Mouse (Mus musculus) limb, embryonic 14.5 days (tissue): ENCODE data around the gene Bloc1s4. TPM values are rescaled to one million over a fixed set of nuclear protein-coding genes. Genes with fewer than 3 reads are reported as not detected.

Experiments used
- ATAC-seq: fragments of 200-750 bp; cut with Nextera tagmentation; 2 replicates; pipeline ENCODE4 v1.8.0; 2017; ENCODE audit warnings: low read depth, moderate number of reproducible peaks, moderate TSS enrichment; ENCODE audit not compliant: low FRiP score
- DNase-seq: peaks from one replicate; pipeline ENCODE4 v3.0.0-alpha.2; 2015; ENCODE audit warnings: low spot score
- H3K27ac ChIP-seq: fragments of 300-500 bp; sonication (generic); replicated peaks from 2 replicates; pipeline ENCODE4 v1.5.1; 2014; ENCODE audit warnings: low read depth, mild to moderate bottlenecking, low read length, moderate library complexity, mixed read lengths
- H3K27me3 ChIP-seq: fragments of 300-500 bp; sonication (generic); 2 replicates; pipeline ENCODE4 v1.6.1; 2014; ENCODE audit warnings: low read length, mixed read lengths; ENCODE audit not compliant: control insufficient read depth, insufficient read depth
- H3K36me3 ChIP-seq: fragments of 300-500 bp; sonication (generic); 2 replicates; pipeline ENCODE4 v1.6.1; 2014; ENCODE audit warnings: mild to moderate bottlenecking, low read length, moderate library complexity, mixed read lengths; ENCODE audit not compliant: control insufficient read depth, insufficient read depth
- H3K4me1 ChIP-seq: fragments of 300-500 bp; sonication (generic); 2 replicates; pipeline ENCODE4 v1.6.1; 2014; ENCODE audit warnings: antibody characterized with exemption, low read length, mixed read lengths; ENCODE audit not compliant: control insufficient read depth, insufficient read depth
- H3K4me2 ChIP-seq: fragments of 300-500 bp; sonication (generic); replicated peaks from 2 replicates; pipeline ENCODE4 v1.6.1; 2014; ENCODE audit warnings: low read depth, mild to moderate bottlenecking, low read length, moderate library complexity; ENCODE audit not compliant: severe bottlenecking
- H3K4me3 ChIP-seq: fragments of 300-500 bp; sonication (generic); replicated peaks from 2 replicates; pipeline ENCODE4 v1.5.1; 2014; ENCODE audit warnings: low read length
- H3K9ac ChIP-seq: fragments of 300-500 bp; sonication (generic); 2 replicates; pipeline ENCODE4 v1.6.1; 2014; ENCODE audit warnings: mild to moderate bottlenecking, low read depth, low read length, moderate library complexity; ENCODE audit not compliant: severe bottlenecking
- H3K9me3 ChIP-seq: fragments of 300-500 bp; sonication (generic); 2 replicates; pipeline ENCODE4 v1.6.1; 2016; ENCODE audit warnings: low read length; ENCODE audit not compliant: control insufficient read depth
- POLR2A ChIP-seq: fragments of 200-500 bp; IDR thresholded peaks from 2 replicates; pipeline ENCODE4 v1.8.0; 2012; ENCODE audit warnings: inconsistent platforms, mild to moderate bottlenecking, moderate library complexity, borderline replicate concordance; ENCODE audit not compliant: insufficient read depth, insufficient read length; ENCODE audit errors: extremely low read depth
- WGBS: fragments of 180-500 bp; shearing (Covaris S2); extraction: QIAGEN DNeasy Blood & Tissue Kit; methylation state at CpG from one replicate; pipeline ENCODE4 v1.1.7; 2014; 5-methylcytosine and 5-hydroxymethylcytosine counted together
- polyA plus RNA-seq, 2 experiments: library from polyadenylated mRNA; depleted of rRNA in 1 of 2; stranded (reverse) in 1 of 2; unstranded in 1 of 2; fragments of >200 nt; fragmentation: Nextera tagmentation in 1 of 2; extraction: Ambion mirVana in 1 of 2; gene quantifications; 2 replicates each; pipeline versions ENCODE4 v1.2.1 to v1.2.3; 2012 to 2014

Bloc1s4 gene
- polyA plus RNA-seq, 2 experiments = 25.8 to 27.1 TPM

GRCm38 (mm10) chr5:36727776-36728175 is 20.7 kb downstream of the Bloc1s4 start:
- no peaks in the 10 kb centered on the region for H3K4me1 ChIP-seq
- TF ChIP-seq POLR2A = no peak
- H3K9ac ChIP-seq = no peak overlapping the region
- no peak overlapping the region for H3K4me3 ChIP-seq
- no peak overlapping the region for H3K27ac ChIP-seq
- H3K9me3 ChIP-seq = no peaks in the 10 kb centered on the region
- DNase-seq = no peak
- no peak for ATAC-seq
- H3K36me3 ChIP-seq = no peaks in the 10 kb centered on the region
- H3K4me2 ChIP-seq = no peak overlapping the region
- H3K27me3 ChIP-seq = no peaks in the 10 kb centered on the region
- 67% methylated on average over 7 of the region's 7 CpGs for WGBS

DNA sequence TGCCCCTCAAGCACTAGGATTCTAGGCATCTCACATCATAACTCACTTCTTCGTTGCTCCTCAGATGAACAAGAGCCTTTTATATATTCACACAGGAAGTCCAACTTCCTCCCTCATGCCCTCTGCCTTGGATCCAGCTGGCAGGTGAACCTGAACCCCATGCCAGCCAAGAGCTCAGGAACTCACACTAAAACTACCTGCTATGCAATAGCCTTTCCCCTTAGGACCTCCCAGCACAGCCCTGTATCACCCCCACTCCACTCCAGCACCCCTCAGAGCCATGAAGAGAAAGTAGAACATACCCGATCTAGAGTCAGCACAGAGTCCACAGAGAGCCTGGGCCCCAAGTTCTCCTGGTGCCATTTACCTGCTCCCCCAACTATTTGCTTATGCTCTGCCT is 21.3 kb downstream of the Bloc1s4 start:
- H3K36me3 ChIP-seq = no peaks in the 10 kb centered on the region
- H3K9me3 ChIP-seq = no peaks in the 10 kb centered on the region
- no peak overlapping the region for H3K9ac ChIP-seq
- H3K4me3 ChIP-seq = no peak overlapping the region
- no peak for ATAC-seq
- TF ChIP-seq POLR2A = no peak
- H3K4me2 ChIP-seq = no peak overlapping the region
- H3K4me1 ChIP-seq = no peaks in the 10 kb centered on the region
- no peaks in the 10 kb centered on the region for H3K27me3 ChIP-seq
- H3K27ac ChIP-seq = no peak overlapping the region
- DNase-seq = no peak
- WGBS = 47% methylated on average over 2 of the region's 2 CpGs

- no peak for TF ChIP-seq POLR2A
- Histone ChIP-seq H3K9me3 (no peaks in the 10 kb centered on the region), H3K4me1 (no peaks in the 10 kb centered on the region), H3K4me3 (no peak overlapping the region), H3K4me2 (no peak overlapping the region), H3K36me3 (no peaks in the 10 kb centered on the region), H3K27ac (no peak overlapping the region), H3K27me3 (no peaks in the 10 kb centered on the region), H3K9ac (no peak overlapping the region)
- ATAC-seq (no peak), DNase-seq (no peak)
- 73% methylated on average over 9 of the region's 9 CpGs for WGBS
Measured at GRCm38 (mm10) chr5:36726387-36726801, 22.1 kb downstream of the Bloc1s4 start.

DNA sequence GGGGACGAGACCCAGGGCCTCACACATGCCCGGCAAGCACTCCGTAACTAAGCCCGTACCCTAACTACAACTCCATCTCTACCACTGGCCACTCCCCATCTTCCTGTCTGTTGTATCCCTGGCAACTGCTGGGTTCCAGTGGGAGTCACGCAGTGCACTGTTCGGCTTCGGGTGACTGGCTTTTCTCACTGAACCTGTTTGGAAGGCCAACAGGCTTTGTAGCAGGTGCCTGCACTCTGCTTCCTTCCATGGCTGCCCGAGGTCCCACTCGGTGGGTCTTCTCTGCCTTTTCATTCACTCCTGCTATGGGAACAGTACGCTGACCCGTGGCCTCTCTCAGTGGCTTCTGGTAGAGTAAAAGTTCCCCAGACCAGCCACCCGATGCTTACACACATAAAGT is 22.6 kb downstream of the Bloc1s4 start:
- H3K9me3 ChIP-seq = no peaks in the 10 kb centered on the region
- no peak for ATAC-seq
- WGBS = 64% methylated on average over 12 of the region's 12 CpGs
- no peaks in the 10 kb centered on the region for H3K36me3 ChIP-seq
- no peak overlapping the region; the same call in 1 of the 2 replicates for H3K27ac ChIP-seq
- H3K9ac ChIP-seq = no peak overlapping the region
- no peak overlapping the region for H3K4me3 ChIP-seq
- H3K4me2 ChIP-seq = no peak overlapping the region
- no peaks in the 10 kb centered on the region for H3K27me3 ChIP-seq
- DNase-seq = no peak
- no peaks in the 10 kb centered on the region for H3K4me1 ChIP-seq
- TF ChIP-seq POLR2A = no peak

DNA sequence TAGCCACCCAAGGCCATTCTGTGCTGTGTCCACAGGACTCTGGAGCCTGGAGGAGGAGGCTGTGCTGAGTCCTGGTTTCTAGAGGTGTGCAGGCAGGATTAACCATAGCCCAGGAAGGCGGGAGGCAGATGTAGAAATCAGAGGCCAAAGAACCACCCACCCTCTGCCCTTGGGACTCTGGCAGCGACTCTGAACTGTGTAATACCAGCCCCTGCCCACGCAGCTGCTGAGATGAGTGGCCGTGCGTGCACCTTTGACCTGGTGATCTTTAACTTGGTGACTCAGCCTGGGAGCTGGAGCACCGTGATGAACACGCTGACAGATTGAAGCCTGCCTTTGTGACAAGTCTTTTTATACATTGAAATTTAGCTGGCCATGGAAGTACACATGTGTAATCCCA is 24.2 kb downstream of the Bloc1s4 start:
- no peak overlapping the region for H3K9ac ChIP-seq
- no peak overlapping the region for H3K27ac ChIP-seq
- WGBS = 68% methylated on average over 7 of the region's 7 CpGs
- DNase-seq (no peak), ATAC-seq (no peak)
- H3K27me3 ChIP-seq = no peaks in the 10 kb centered on the region
- H3K4me1 ChIP-seq = no peaks in the 10 kb centered on the region
- no peak overlapping the region for H3K4me2 ChIP-seq
- H3K9me3 ChIP-seq = no peaks in the 10 kb centered on the region
- TF ChIP-seq POLR2A = no peak
- H3K4me3 ChIP-seq = no peak overlapping the region
- no peaks in the 10 kb centered on the region for H3K36me3 ChIP-seq

GRCm38 (mm10) chr5:36723356-36723755 is 25.1 kb downstream of the Bloc1s4 start:
- 63% methylated on average over 9 of the region's 9 CpGs for WGBS
- Histone ChIP-seq H3K27me3 (no peaks in the 10 kb centered on the region), H3K4me2 (no peak overlapping the region), H3K9ac (no peak overlapping the region), H3K36me3 (no peaks in the 10 kb centered on the region), H3K4me1 (no peaks in the 10 kb centered on the region), H3K9me3 (no peaks in the 10 kb centered on the region), H3K4me3 (no peak overlapping the region), H3K27ac (no peak overlapping the region)
- DNase-seq (no peak), ATAC-seq (no peak)
- no peak for TF ChIP-seq POLR2A
